Mouse (Mus musculus) embryonic fibroblast, embryonic 13.5 days (primary cell): ENCODE measurements around the gene Khdc1c. TPM values are rescaled to one million over a fixed set of nuclear protein-coding genes. Genes with fewer than 3 reads are reported as not detected.
"Not testable (repeated sequence)": the region's sequence is repeated elsewhere in the genome, so short reads cannot be mapped to it uniquely, and the experiment has no call there.

Source experiments
- H3K27ac ChIP-seq: 2 replicates; pipeline ENCODE4 v1.5.1; 2012; ENCODE audit warnings: low read length, control low read depth, inconsistent platforms; ENCODE audit not compliant: insufficient read depth
- H3K4me1 ChIP-seq: 2 replicates; pipeline ENCODE4 v1.6.1; 2011; ENCODE audit warnings: low read length; ENCODE audit not compliant: control insufficient read depth, insufficient read depth
- H3K4me3 ChIP-seq: 2 replicates; pipeline ENCODE4 v1.5.1; 2011; ENCODE audit warnings: mild to moderate bottlenecking, control low read depth, low read length; ENCODE audit not compliant: insufficient read depth
- CTCF ChIP-seq: IDR thresholded peaks from 2 replicates; pipeline ENCODE4 v1.5.1; 2011; ENCODE audit warnings: mild to moderate bottlenecking, control low read depth, low read length, moderate library complexity, borderline replicate concordance; ENCODE audit not compliant: insufficient read depth
- POLR2A ChIP-seq: IDR thresholded peaks from 2 replicates; pipeline ENCODE4 v1.6.1; 2011; ENCODE audit warnings: low read depth, mild to moderate bottlenecking, control low read depth, low read length, moderate library complexity
- polyA plus RNA-seq: library from polyadenylated mRNA; stranded (reverse); fragments of >200 nt; gene quantifications from 2 replicates; pipeline ENCODE4 v1.2.4, GENCODE M21; 2011; ENCODE audit warnings: low read depth; ENCODE audit not compliant: missing spikeins, insufficient read length

Gene Khdc1c
- not detected in 2 replicates for polyA plus RNA-seq

GRCm38 (mm10) chr1:21368031-21368430, at the start of gene Khdc1c:
Gene Khdc1c, plus strand, starts transcription at chr1:21368331.
- H3K4me1 ChIP-seq, H3K4me3 ChIP-seq, H3K27ac ChIP-seq: not testable (repeated sequence)

- H3K4me3 ChIP-seq, H3K4me1 ChIP-seq: not testable (repeated sequence)
Measured at GRCm38 (mm10) chr1:21320271-21320670, 47.9 kb upstream of the Khdc1c start.

GRCm38 (mm10) chr1:21321656-21322055, 46.5 kb upstream of the Khdc1c start:
- H3K27ac ChIP-seq = no peak overlapping the region
- no peak overlapping the region for H3K4me3 ChIP-seq
- TF ChIP-seq POLR2A (no peak), CTCF (no peak)
- H3K4me1 ChIP-seq = no peaks in the 10 kb centered on the region

More at GRCm38 (mm10) chr1:21320271-21320670, 47.9 kb upstream of the Khdc1c start:
- not testable (repeated sequence) for H3K27ac ChIP-seq

- TF ChIP-seq CTCF (no peak), POLR2A (no peak)
- Histone ChIP-seq H3K4me1 (no peaks in the 10 kb centered on the region), H3K4me3 (no peak overlapping the region), H3K27ac (no peak overlapping the region)
Measured at GRCm38 (mm10) chr1:21323996-21324574, 44.0 kb upstream of the Khdc1c start.

DNA sequence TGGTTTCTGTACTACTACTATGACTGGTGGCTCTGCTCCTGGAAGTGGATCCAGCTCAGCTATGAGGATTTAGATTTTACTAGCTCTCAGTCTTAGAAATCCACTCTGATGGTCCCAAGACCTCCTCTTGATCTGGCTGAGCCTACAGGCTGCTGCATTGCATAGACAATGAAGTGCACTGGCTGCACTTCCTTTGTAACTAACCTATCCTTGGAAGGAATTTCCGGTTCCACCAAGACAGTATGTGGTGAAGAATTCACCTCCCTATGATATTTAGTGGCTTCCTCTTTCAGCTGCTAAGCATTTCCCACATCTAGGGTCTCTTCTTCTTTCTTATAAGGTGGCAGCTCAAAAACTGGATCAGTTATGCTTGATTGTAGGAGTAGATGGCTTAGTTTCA, 43.5 kb upstream of the Khdc1c start:
- no peak for TF ChIP-seq POLR2A
- TF ChIP-seq CTCF = no peak
- no peaks in the 10 kb centered on the region for H3K4me1 ChIP-seq
- H3K4me3 ChIP-seq = no peak overlapping the region
- no peak overlapping the region for H3K27ac ChIP-seq

GRCm38 (mm10) chr1:21326733-21327132, 41.4 kb upstream of the Khdc1c start:
- TF ChIP-seq POLR2A (no peak), CTCF (no peak)
- no peaks in the 10 kb centered on the region for H3K4me1 ChIP-seq

GRCm38 (mm10) chr1:21331161-21331560, 37.0 kb upstream of the Khdc1c start:
- H3K4me3 ChIP-seq, H3K27ac ChIP-seq, H3K4me1 ChIP-seq: not testable (repeated sequence)

More at GRCm38 (mm10) chr1:21326733-21327132, 41.4 kb upstream of the Khdc1c start:
- no peak overlapping the region for H3K27ac ChIP-seq
- H3K4me3 ChIP-seq = no peak overlapping the region

GRCm38 (mm10) chr1:21333222-21333973, 34.7 kb upstream of the Khdc1c start:
- Histone ChIP-seq H3K4me1 (no peaks in the 10 kb centered on the region), H3K4me3 (no peak overlapping the region), H3K27ac (no peak overlapping the region)
- TF ChIP-seq CTCF (no peak), POLR2A (no peak)

GRCm38 (mm10) chr1:21335836-21336235, 32.3 kb upstream of the Khdc1c start:
- Histone ChIP-seq H3K4me3 (no peak overlapping the region), H3K4me1 (no peaks in the 10 kb centered on the region), H3K27ac (no peak overlapping the region)
- no peak for TF ChIP-seq CTCF

GRCm38 (mm10) chr1:21340745-21341144, 27.4 kb upstream of the Khdc1c start:
- Histone ChIP-seq H3K27ac (no peak overlapping the region), H3K4me1 (no peaks in the 10 kb centered on the region), H3K4me3 (no peak overlapping the region)
- TF ChIP-seq POLR2A (no peak), CTCF (no peak)
